ENCODE assay signal across 28 mouse cellular contexts in the genomic region with DNA sequence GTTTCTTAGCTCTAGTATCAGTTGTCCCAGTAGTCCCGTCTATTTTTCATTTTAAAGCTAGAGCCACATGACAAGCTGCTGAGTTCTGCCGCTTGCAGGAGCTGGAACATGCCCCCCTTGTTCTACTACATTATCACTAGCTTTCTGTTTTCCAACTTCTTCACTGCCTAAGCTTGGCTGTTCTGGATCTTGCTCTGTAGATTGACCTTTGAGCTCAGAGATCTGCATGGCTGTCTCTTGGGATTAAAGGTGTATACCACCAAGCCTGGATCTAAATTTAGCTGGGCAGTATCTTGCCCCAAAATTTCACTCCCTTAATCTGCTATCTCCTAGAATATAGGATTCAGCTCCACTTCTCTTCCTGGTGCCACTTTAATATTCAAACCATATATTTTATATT. TPM values are rescaled to one million over a fixed set of nuclear protein-coding genes. Genes with fewer than 3 reads are reported as not detected.
"Had no signal": no experiment of that assay in that cellular context is flagged by ENCODE, and none has a peak within 500 bp of the region (broad histone marks: within the 10 kb centered on the region; RNA-seq: fewer than 3 reads in every experiment).

No protein-coding gene starts in this region.

- H3K4me2 ChIP-seq: heart, embryonic 11.5 days; heart, embryonic 13.5 days; heart, embryonic 15.5 days; hindbrain, embryonic 13.5 days; hindbrain, embryonic 15.5 days; limb, embryonic 12.5 days; liver, embryonic 11.5 days; liver, embryonic 13.5 days; liver, embryonic 15.5 days had no signal

- H3K27me3 ChIP-seq: heart, embryonic 13.5 days; heart, embryonic 15.5 days; hindbrain, embryonic 13.5 days; hindbrain, embryonic 15.5 days; limb, embryonic 12.5 days; liver, embryonic 13.5 days; liver, embryonic 15.5 days had no signal

- H3K9ac ChIP-seq: forebrain, postnatal 0 days; heart, embryonic 13.5 days; heart, embryonic 15.5 days; hindbrain, embryonic 13.5 days; hindbrain, embryonic 15.5 days; limb, embryonic 12.5 days; liver, embryonic 13.5 days; liver, embryonic 15.5 days had no signal

- H3K4me3 ChIP-seq: heart, adult 2 months; heart, embryonic 13.5 days; heart, embryonic 15.5 days; hindbrain, embryonic 13.5 days; hindbrain, embryonic 15.5 days; left cerebral cortex, adult 2 months; limb, embryonic 10.5 days; limb, embryonic 12.5 days; liver, embryonic 13.5 days; liver, embryonic 15.5 days had no signal

- H3K36me3 ChIP-seq: heart, embryonic 13.5 days; heart, embryonic 15.5 days; hindbrain, embryonic 13.5 days; hindbrain, embryonic 15.5 days; limb, embryonic 10.5 days; limb, embryonic 12.5 days; liver, embryonic 13.5 days; liver, embryonic 15.5 days had no signal

- H3K27ac ChIP-seq: heart, adult 2 months; heart, embryonic 13.5 days; heart, embryonic 15.5 days; hindbrain, embryonic 13.5 days; hindbrain, embryonic 15.5 days; hindbrain, postnatal 0 days; left cerebral cortex, adult 2 months; limb, embryonic 10.5 days; limb, embryonic 12.5 days; liver, embryonic 13.5 days; liver, embryonic 15.5 days had no signal

- H3K4me1 ChIP-seq: heart, embryonic 15.5 days; hindbrain, embryonic 13.5 days; hindbrain, embryonic 15.5 days; limb, embryonic 10.5 days; limb, embryonic 12.5 days; liver, embryonic 13.5 days; liver, embryonic 15.5 days had no signal

- H3K9me3 ChIP-seq: heart, embryonic 13.5 days; heart, embryonic 15.5 days; hindbrain, embryonic 13.5 days; hindbrain, embryonic 15.5 days; limb, embryonic 10.5 days; limb, embryonic 12.5 days; liver, embryonic 13.5 days; liver, embryonic 15.5 days had no signal

- DNase-seq: forebrain, postnatal 0 days; gastrocnemius, postnatal 14 days; gastrocnemius, postnatal 36 days; heart, adult 2 months; heart, postnatal 14 days; heart, postnatal 36 days; kidney, adult 11 months; kidney, postnatal 10 days; liver; liver, embryonic 13.5 days had no signal

- ATAC-seq: forebrain, postnatal 0 days; hindbrain, postnatal 0 days; intestine, embryonic 16.5 days had no signal

RNA-seq across cellular contexts. Expression of a gene that starts 21.0 kb away (rescaled TPM):
- polyA plus RNA-seq: forebrain, postnatal 0 days; gonadal fat pad, adult 2 months; heart, adult 2 months; heart, embryonic 11.5 days; heart, embryonic 13.5 days; heart, embryonic 15.5 days; heart, postnatal 0 days; hindbrain, embryonic 11.5 days; hindbrain, embryonic 13.5 days; hindbrain, embryonic 15.5 days; hindbrain, postnatal 0 days; intestine, embryonic 14.5 days; intestine, embryonic 16.5 days; kidney, embryonic 16.5 days; limb, embryonic 10.5 days; limb, embryonic 12.5 days; limb, embryonic 14.5 days; liver, embryonic 11.5 days; liver, embryonic 13.5 days; liver, embryonic 15.5 days had no signal
